Mouse (Mus musculus) layer of hippocampus, adult 6 months (tissue): ENCODE results near the gene Rps9. TPM values are rescaled to one million over a fixed set of nuclear protein-coding genes. Genes with fewer than 3 reads are reported as not detected.
A peak's percentile ranks its signal among the peaks of the same experiment; 100 is the strongest.

Source experiments
- long read RNA-seq, 2 experiments: library from polyadenylated mRNA; unstranded; transcript quantifications; one replicate each; pipeline ENCODE4 v2.0.0; 2019 to 2020
- microRNA-seq: library from miRNA; unstranded; fragments of <30 nt; microRNA quantifications from one replicate; pipeline ENCODE4 v1.2.0, GENCODE M21; 2020
- polyA plus RNA-seq: library from polyadenylated mRNA; unstranded; fragments of <200 nt; fragmentation: Nextera tagmentation; gene quantifications from 2 replicates; pipeline ENCODE4 v1.2.3, GENCODE M21; 2021

The Rps9 gene
- 1,376 and 1,434 TPM in 2 replicates for polyA plus RNA-seq
- long read RNA-seq, experiment 1, transcript Rps9-204 (4 exons, 914 nt): minor isoform, 154 of 944 reads
- long read RNA-seq, experiment 1, transcript Rps9-201 (5 exons, 751 nt): major isoform, 729 of 944 reads
- long read RNA-seq, experiment 1, partial matches to known transcripts: 34 of 944 reads
- long read RNA-seq, experiment 1, other reads (novel, unspliced or antisense): 26 of 944 reads
- long read RNA-seq, experiment 2, transcript Rps9-201 (5 exons, 751 nt): major isoform, 71 of 104 reads
- long read RNA-seq, experiment 2, transcript Rps9-204 (4 exons, 914 nt): minor isoform, 19 of 104 reads
- long read RNA-seq, experiment 2, partial matches to known transcripts: 3 of 104 reads
- long read RNA-seq, experiment 2, other reads (novel, unspliced or antisense): 6 of 104 reads

DNA sequence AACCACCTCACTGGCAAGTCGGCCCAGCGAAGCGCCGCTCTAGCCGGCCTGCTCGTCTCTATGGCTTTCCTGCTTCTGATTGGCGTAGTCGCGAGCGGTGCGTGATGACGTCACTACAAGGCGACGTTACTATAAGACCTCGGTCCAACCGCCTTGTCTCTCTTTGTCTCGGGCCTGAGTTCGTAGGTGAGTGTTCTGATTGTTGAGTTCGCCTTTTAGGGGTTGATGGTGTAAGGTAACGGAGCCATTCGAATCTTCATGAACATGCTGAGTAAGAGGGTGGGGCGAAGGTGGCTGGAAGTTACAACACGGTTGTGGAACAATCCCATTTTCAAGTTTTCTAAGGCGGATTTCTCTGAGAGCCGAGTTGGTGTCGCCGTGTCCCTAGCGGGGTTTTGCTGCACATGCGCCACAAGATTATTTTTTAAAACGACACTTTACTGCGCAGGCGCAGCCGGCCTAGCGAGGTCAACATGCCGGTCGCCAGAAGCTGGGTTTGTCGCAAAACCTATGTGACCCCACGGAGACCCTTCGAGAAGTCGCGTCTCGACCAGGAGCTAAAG is at the start of gene Rps9:
Gene Rps9, plus strand, starts transcription at position 115 of the 563 bp plus-strand sequence.

DNA sequence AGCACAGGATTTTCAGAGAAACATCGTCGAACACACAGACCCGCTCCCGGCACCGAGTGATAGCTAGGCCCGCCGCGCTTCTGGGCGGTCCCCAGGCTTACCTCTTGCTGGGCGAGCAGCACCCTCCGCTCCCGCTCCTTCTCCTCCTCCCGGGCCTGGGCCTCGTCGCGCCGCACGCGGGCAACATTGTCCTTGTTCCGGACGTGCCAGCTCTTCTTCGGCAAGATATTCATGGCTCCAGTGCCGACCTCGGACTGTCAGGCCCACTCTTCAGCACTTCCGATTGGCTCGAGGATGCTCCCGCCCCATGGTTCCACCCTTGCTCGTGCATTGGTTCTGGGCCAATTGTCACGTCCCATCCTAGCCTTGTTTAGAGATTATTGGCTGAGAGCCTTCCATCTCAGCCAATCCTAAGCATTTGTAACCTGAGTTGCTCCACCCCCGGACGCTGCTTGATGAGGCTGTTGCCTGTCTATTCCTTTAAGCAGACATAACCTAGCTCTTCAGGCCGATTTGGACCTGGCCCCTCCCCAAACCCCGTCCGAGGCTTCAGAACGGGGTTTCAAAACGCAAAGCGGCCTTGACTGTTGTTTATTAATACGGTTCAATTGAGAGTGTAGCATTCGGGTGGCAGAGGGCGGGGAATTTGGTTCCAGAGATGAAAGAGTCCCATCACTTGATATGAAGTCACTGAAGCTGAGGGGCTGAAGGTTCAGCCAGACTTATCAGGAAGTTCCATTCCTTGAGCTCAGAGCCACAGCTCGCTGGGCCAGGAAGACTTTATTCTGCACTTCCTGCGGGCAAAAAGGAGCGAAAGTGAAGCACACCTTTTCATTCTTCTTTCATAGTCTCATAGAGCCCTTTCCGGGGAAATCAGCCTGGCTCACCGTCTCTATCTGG is 38.3 kb upstream of the Rps9 start, which contains the start of gene Leng1:
Gene Leng1, minus strand, starts transcription at position 626 of the 900 bp plus-strand sequence.

GRCm38 (mm10) chr7:3677342-3677741 is 26.5 kb upstream of the Rps9 start, which contains the start of gene Tmc4:
TSS of gene Tmc4 (minus strand) at chr7:3677553.

DNA sequence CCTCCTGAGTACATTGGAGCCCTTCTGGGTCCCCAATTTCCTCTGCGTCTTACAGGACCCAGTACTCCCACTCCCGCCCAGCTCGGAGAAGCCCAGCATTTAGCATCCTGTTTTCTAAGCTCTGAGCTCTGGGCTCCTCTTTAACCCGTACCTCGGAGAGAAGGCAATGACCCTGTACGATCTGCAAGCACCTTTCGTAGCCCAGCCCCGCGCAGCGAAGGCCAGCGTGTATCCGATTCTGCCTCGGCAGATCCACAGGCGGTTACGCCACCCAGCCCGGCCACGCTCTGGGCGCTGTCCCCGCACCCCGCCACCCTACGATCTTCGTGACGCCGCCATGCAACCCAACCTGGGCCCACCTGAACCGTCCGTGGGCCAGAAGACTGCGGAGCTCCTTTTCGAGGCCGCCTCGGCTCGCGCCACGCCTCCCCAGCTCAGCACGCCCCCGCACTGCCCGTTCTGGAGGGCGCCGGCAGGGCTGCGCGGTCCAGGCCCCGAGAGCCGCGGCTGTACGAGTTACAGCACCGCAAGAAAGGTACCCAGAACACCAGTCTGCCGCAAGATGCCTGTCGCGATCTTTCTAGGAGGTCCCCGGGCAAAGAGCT is 11.3 kb upstream of the Rps9 start, which contains the start of gene Tsen34:
Gene Tsen34, plus strand, starts transcription at position 482 of the 605 bp plus-strand sequence.

DNA sequence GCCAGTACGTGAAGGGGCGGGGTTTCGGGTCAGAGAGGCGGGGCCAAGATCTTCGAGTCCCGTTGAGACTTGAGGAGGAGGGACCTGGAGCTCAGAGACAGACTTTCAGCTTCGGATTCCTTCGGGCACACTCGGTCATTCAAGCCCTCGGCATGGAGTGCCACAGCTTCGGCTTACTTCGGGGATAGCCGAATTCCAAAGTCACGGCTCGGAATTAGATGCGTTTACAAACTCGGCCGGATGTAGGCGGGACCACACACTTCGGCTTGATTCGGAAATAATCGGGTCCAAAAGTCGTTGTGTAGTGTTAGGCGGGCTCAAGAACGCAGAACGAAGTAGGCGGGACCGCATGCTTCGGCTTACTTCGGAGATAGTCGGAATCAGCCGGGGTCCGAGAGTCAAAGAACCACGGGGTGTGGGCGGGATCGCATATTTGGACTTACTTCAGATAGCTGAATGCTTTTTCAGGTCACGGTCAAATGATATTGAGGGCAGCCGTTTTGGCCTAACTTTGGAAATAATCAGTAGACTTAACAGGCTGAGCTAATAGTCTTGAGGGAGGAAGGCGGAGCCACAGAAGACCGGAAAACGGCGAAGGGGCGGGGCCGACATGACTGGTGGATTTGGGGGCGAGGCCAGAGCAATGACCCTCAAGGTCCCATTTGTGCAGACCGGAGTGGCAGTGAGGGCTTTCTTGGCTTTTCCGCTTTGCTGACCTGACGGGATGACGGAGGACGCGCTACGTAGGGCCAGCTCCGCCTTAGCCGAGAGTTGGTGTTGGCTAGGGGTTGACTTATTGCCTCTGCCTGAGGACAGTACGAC is 10.6 kb upstream of the Rps9 start, which contains the start of gene Mboat7:
Gene Mboat7, minus strand, starts transcription at position 537 of the 822 bp plus-strand sequence.

DNA sequence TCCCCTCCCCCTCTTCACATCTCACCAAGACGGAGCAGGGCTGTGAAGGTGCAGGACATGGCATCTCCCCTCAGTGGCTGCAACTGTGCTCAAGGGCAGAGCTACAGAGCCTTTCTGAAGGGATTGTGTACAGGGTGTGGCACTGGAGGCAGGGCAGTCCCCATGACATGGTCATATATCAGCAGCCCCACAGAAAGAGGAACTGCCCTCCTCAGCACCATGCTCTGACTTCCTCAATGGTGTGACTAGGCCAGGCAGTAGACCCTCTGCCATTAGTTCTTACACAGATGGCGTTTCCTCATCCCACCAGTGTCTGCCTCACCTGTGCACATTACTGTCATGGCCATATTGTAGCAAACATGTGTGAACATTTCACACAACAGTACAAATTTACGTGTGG is 16.5 kb downstream of the Rps9 start, which contains the start of gene Pirb:
Gene Pirb, minus strand, starts transcription at position 124 of the 400 bp plus-strand sequence.

Small RNA genes lying within 50 kb of the gene (microRNA-seq; reads per million reads assigned to microRNA genes)
- gene Mir3572: 12.2 reads per million, percentile 34 among the genes with 10 or more reads in this experiment

Other genes with a start within 250 kb of the Rps9 start
- gene Tarm1, start 201.4 kb upstream of the Rps9 start, polyA plus RNA-seq: 0.13 TPM in 1 of 2 replicates, not detected in the other
- 0.24 and 0.25 TPM in 2 replicates for gene Oscar, start 87.8 kb upstream of the Rps9 start, polyA plus RNA-seq
- 1,754 and 1,945 TPM in 2 replicates for gene Ndufa3, start 86.6 kb upstream of the Rps9 start, polyA plus RNA-seq
- gene Tfpt, start 74.1 kb upstream of the Rps9 start, polyA plus RNA-seq: 39.0 and 39.3 TPM in 2 replicates
- gene Prpf31, start 74.0 kb upstream of the Rps9 start, polyA plus RNA-seq: 53.8 and 55.5 TPM in 2 replicates
- 18.2 and 22.9 TPM in 2 replicates for gene Cnot3, start 58.7 kb upstream of the Rps9 start, polyA plus RNA-seq
- 5.0 and 5.5 TPM in 2 replicates for gene Leng1, start 38.2 kb upstream of the Rps9 start, polyA plus RNA-seq
- gene Tmc4, start 26.4 kb upstream of the Rps9 start, polyA plus RNA-seq: 0.29 and 0.54 TPM in 2 replicates
- gene Tsen34, start 11.1 kb upstream of the Rps9 start, polyA plus RNA-seq: 141 and 142 TPM in 2 replicates
- 82.6 and 97.6 TPM in 2 replicates for gene Mboat7, start 10.5 kb upstream of the Rps9 start, polyA plus RNA-seq
- gene Pirb, start 16.4 kb downstream of the Rps9 start, polyA plus RNA-seq: 0.11 and 0.23 TPM in 2 replicates
- not detected in 2 replicates for gene Gm15448, start 121.7 kb downstream of the Rps9 start, polyA plus RNA-seq
- not detected in 2 replicates for gene Pira2, start 141.1 kb downstream of the Rps9 start, polyA plus RNA-seq
- not detected in 2 replicates for gene Gm14548, start 194.1 kb downstream of the Rps9 start, polyA plus RNA-seq
- gene Lilra6, start 211.5 kb downstream of the Rps9 start, polyA plus RNA-seq: 0.08 TPM in 1 of 2 replicates, not detected in the other